Mouse (Mus musculus) limb, embryonic 11.5 days (tissue): ENCODE data around the gene Brdt. TPM values are rescaled to one million over a fixed set of nuclear protein-coding genes. Genes with fewer than 3 reads are reported as not detected.

Experiments
- ATAC-seq: fragments of 200-750 bp; cut with Nextera tagmentation; 2 replicates; pipeline ENCODE4 v1.8.0; 2017; ENCODE audit warnings: low read depth; ENCODE audit not compliant: insufficient number of reproducible peaks, low FRiP score, low TSS enrichment
- DNase-seq: peaks from one replicate; pipeline ENCODE4 v3.0.0-alpha.2; 2015; ENCODE audit warnings: low spot score
- H3K27ac ChIP-seq: fragments of 300-500 bp; sonication (generic); replicated peaks from 2 replicates; pipeline ENCODE4 v1.5.1; 2014; ENCODE audit warnings: low read depth, mild to moderate bottlenecking, low read length
- H3K27me3 ChIP-seq: fragments of 300-500 bp; sonication (generic); 2 replicates; pipeline ENCODE4 v1.6.1; 2014; ENCODE audit warnings: mild to moderate bottlenecking, low read length, mixed read lengths; ENCODE audit not compliant: control insufficient read depth, insufficient read depth
- H3K36me3 ChIP-seq: fragments of 300-500 bp; sonication (generic); 2 replicates; pipeline ENCODE4 v1.6.1; 2014; ENCODE audit warnings: mild to moderate bottlenecking, low read length, moderate library complexity, mixed read lengths; ENCODE audit not compliant: control insufficient read depth, insufficient read depth
- H3K4me1 ChIP-seq: fragments of 300-500 bp; sonication (generic); 2 replicates; pipeline ENCODE4 v1.6.1; 2014; ENCODE audit warnings: low read length, mixed read lengths; ENCODE audit not compliant: control insufficient read depth, insufficient read depth
- H3K4me2 ChIP-seq: fragments of 300-500 bp; sonication (generic); 2 replicates; pipeline ENCODE4 v1.6.1; 2014; ENCODE audit warnings: low read depth, mild to moderate bottlenecking, moderate library complexity; ENCODE audit not compliant: severe bottlenecking
- H3K4me3 ChIP-seq: fragments of 300-500 bp; sonication (generic); 2 replicates; pipeline ENCODE4 v1.5.1; 2014; ENCODE audit warnings: low read depth, low read length
- H3K9ac ChIP-seq: fragments of 300-500 bp; sonication (generic); 2 replicates; pipeline ENCODE4 v1.6.1; 2014; ENCODE audit warnings: mild to moderate bottlenecking, low read length
- H3K9me3 ChIP-seq: fragments of 300-500 bp; sonication (generic); 2 replicates; pipeline ENCODE4 v1.6.1; 2016; ENCODE audit warnings: low read length; ENCODE audit not compliant: control insufficient read depth
- WGBS: fragments of 180-500 bp; shearing (Covaris S2); extraction: QIAGEN DNeasy Blood & Tissue Kit; methylation state at CpG from one replicate; pipeline ENCODE4 v1.1.7; 2014; 5-methylcytosine and 5-hydroxymethylcytosine counted together
- polyA plus RNA-seq: library from polyadenylated mRNA; unstranded; fragments of >200 nt; fragmentation: Nextera tagmentation; extraction: Ambion mirVana; gene quantifications from 2 replicates; pipeline ENCODE4 v1.2.1, GENCODE M21; 2014

Gene Brdt
- polyA plus RNA-seq, 1 experiment from 2014 or later = 2.0 TPM

DNA sequence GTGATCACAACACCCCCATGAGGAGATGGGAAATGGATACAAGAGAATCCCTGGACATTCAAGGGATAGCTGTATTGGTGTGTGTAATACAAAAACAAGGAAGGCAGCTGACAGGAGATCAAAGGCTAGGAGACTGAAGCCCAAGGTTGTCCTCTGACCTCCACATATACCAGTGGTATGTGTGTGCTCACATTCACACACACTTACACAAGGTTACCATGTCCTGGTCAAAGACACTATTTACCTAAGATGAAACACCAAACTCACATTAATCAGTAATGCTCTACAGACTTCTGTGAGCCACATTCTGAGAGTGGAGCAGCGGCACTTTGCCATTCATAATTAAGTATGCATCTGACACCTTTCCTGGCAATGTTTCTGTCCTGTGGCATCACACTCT lies 79.3 kb downstream of the Brdt start:
- H3K9ac ChIP-seq = no peak overlapping the region
- H3K4me1 ChIP-seq = 0 out of 2 replicates have a peak, but pooled peaks cover 3% of the 10 kb centered on the region
- ATAC-seq = no peak
- no peak overlapping the region for H3K4me2 ChIP-seq
- no peak overlapping the region for H3K27ac ChIP-seq
- no peak for DNase-seq
- no peaks in the 10 kb centered on the region for H3K9me3 ChIP-seq
- H3K36me3 ChIP-seq = no peaks in the 10 kb centered on the region
- peaks cover under 1% of the 10 kb centered on the region; the same call in 1 of the 2 replicates for H3K27me3 ChIP-seq
- H3K4me3 ChIP-seq = no peak overlapping the region
- WGBS = 79% methylated on average over 1 of the region's 1 CpGs

- peak; percentile 24 for DNase-seq
- Histone ChIP-seq H3K4me1 (0 out of 2 replicates have a peak, but pooled peaks cover 3% of the 10 kb centered on the region), H3K27ac (no peak overlapping the region), H3K9ac (no peak overlapping the region), H3K4me2 (no peak overlapping the region), H3K9me3 (no peaks in the 10 kb centered on the region), H3K36me3 (no peaks in the 10 kb centered on the region), H3K27me3 (no peaks in the 10 kb centered on the region), H3K4me3 (no peak overlapping the region)
- 17% methylated on average over 4 of the region's 4 CpGs for WGBS
- ATAC-seq = no peak
Observed at GRCm38 (mm10) chr5:107411326-107411725, 80.4 kb downstream of the Brdt start.

DNA sequence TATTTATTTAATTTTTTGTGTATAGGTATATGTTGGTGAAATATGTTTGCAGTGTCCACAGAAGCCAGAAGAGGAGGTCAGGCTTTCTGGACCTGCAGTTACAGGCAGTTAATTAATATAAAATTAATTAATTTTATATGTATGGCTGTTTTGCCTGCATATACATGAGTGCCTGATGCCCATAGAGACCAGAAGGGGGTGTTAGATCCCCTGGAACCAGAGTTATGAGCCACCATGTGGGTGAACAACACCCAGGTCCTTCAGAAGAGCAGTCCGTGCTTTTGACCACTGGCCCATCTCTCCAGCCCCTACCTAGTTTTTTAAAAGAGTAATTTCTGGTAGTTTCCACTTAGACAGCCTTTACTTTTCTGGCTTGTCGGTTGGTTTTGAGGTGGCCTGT lies 81.3 kb downstream of the Brdt start:
- no peaks in the 10 kb centered on the region for H3K27me3 ChIP-seq
- no peak overlapping the region for H3K9ac ChIP-seq
- no peak overlapping the region for H3K27ac ChIP-seq
- no peaks in the 10 kb centered on the region for H3K9me3 ChIP-seq
- H3K36me3 ChIP-seq = no peaks in the 10 kb centered on the region
- DNase-seq (no peak), ATAC-seq (no peak)
- H3K4me3 ChIP-seq = no peak overlapping the region
- WGBS = 77% methylated on average over 2 of the region's 2 CpGs
- no peak overlapping the region for H3K4me2 ChIP-seq
- 0 out of 2 replicates have a peak, but pooled peaks cover 3% of the 10 kb centered on the region for H3K4me1 ChIP-seq

- H3K9me3 ChIP-seq = no peaks in the 10 kb centered on the region
- no peak overlapping the region for H3K9ac ChIP-seq
- H3K4me3 ChIP-seq = no peak overlapping the region
- H3K36me3 ChIP-seq = no peaks in the 10 kb centered on the region
- no peak overlapping the region for H3K27ac ChIP-seq
- H3K27me3 ChIP-seq = no peaks in the 10 kb centered on the region
- H3K4me1 ChIP-seq = 0 out of 2 replicates have a peak, but pooled peaks cover 3% of the 10 kb centered on the region
- WGBS = 80% methylated on average over 2 of the region's 2 CpGs
- ATAC-seq (no peak), DNase-seq (no peak)
- H3K4me2 ChIP-seq = no peak overlapping the region
Observed at GRCm38 (mm10) chr5:107415098-107415497, 84.1 kb downstream of the Brdt start.

DNA sequence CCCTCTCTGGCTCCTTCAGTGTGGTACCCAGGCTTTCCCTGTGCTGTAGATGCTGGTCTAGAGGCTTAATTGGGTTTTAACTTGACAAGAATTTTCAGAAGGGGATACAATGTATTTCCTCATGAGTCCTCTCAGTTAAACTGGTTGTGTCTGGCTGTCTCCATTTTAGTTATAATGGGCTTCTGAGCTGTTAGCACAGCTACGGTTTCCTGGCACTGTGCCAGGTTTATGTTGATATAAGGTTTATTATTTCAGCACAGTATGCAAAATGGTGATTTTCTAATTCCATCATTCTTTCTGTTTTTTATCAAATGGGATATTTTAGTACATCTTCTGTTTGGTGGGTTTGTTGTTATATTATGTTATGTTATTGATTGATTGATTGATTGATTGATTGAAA lies 90.7 kb downstream of the Brdt start:
- Histone ChIP-seq H3K4me1 (no peaks in the 10 kb centered on the region), H3K27me3 (no peaks in the 10 kb centered on the region), H3K4me3 (no peak overlapping the region), H3K9me3 (no peaks in the 10 kb centered on the region), H3K9ac (no peak overlapping the region), H3K4me2 (no peak overlapping the region), H3K36me3 (no peaks in the 10 kb centered on the region), H3K27ac (no peak overlapping the region)
- ATAC-seq (no peak), DNase-seq (no peak)
- WGBS = 82% methylated on average over 1 of the region's 1 CpGs

DNA sequence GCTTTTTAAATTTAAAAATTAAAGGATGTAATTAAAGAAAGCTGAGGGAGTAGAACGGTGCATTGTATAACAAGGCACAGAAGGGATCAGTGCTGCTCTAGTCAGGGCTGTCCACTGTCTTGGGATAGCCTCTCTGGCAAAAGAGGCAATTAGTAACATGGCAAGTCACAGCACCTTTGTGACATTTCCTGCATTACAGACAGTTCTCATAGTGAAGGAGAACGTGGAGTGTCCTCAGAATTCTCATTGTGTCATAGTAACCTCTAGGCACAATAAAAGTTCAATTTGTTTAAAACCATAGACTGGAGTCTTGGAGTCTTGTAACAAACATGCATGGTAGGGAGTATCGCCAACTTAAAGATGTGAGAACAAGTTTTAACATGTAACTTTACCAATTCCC lies 100.3 kb downstream of the Brdt start, which contains the start of gene Lpcat2b:
Lpcat2b (plus strand) TSS at position 301 of the 400 bp plus-strand sequence.
- 72% methylated on average over 3 of the region's 3 CpGs for WGBS
- no peak for ATAC-seq
- Histone ChIP-seq H3K36me3 (no peaks in the 10 kb centered on the region), H3K27me3 (no peaks in the 10 kb centered on the region), H3K4me2 (no peak within 1 kb of the TSS), H3K9ac (no peak within 1 kb of the TSS), H3K27ac (no peak within 1 kb of the TSS), H3K9me3 (no peaks in the 10 kb centered on the region), H3K4me1 (no peaks in the 10 kb centered on the region), H3K4me3 (no peak within 1 kb of the TSS)
- no peak for DNase-seq

DNA sequence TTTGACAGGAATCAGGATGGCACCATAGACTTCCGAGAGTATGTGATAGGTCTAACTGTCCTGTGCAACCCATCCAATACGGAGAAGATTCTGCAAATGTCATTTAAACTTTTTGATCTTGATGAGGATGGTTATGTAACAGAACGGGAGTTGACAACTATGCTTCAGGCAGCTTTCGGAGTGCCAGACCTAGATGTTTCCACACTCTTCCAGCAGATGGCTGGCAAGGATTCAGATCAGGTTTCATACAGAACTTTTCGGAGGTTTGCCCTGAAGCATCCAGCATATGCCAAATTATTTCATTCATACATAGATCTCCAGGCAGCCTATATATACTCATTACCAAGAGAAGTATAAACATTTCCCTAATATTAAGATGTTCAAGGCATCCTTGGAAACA lies 103.0 kb downstream of the Brdt start:
- Histone ChIP-seq H3K27ac (no peak overlapping the region), H3K4me2 (no peak overlapping the region), H3K4me1 (no peaks in the 10 kb centered on the region), H3K4me3 (no peak overlapping the region), H3K9me3 (no peaks in the 10 kb centered on the region), H3K36me3 (no peaks in the 10 kb centered on the region), H3K9ac (no peak overlapping the region), H3K27me3 (no peaks in the 10 kb centered on the region)
- DNase-seq (no peak), ATAC-seq (no peak)
- 84% methylated on average over 5 of the region's 5 CpGs for WGBS

DNA sequence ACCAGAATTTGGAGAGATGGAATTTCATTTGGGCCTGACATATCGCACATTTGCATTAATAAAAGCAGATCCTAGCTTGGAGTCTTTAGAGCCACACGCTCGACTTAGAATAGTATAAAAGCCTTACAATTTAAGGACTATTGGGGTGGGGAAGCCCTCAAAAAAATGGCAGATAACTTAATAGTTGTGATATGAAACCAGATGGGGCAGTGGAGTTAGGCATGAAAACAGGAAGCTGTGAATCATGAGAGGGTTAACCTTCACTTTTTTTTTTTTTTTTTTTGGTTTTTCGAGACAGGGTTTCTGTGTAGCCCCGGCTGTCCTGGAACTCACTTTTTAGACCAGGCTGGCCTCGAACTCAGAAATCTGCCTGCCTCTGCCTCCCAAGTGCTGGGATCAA lies 105.2 kb downstream of the Brdt start:
- H3K9me3 ChIP-seq = no peaks in the 10 kb centered on the region
- H3K4me1 ChIP-seq = no peaks in the 10 kb centered on the region
- H3K27me3 ChIP-seq = no peaks in the 10 kb centered on the region
- H3K27ac ChIP-seq = no peak overlapping the region
- 87% methylated on average over 6 of the region's 6 CpGs for WGBS
- ATAC-seq (no peak), DNase-seq (no peak)
- no peaks in the 10 kb centered on the region for H3K36me3 ChIP-seq
- no peak overlapping the region for H3K4me3 ChIP-seq
- no peak overlapping the region for H3K4me2 ChIP-seq
- H3K9ac ChIP-seq = no peak overlapping the region
